ENCODE assay signal across 12 mouse cellular contexts in the genomic region with DNA sequence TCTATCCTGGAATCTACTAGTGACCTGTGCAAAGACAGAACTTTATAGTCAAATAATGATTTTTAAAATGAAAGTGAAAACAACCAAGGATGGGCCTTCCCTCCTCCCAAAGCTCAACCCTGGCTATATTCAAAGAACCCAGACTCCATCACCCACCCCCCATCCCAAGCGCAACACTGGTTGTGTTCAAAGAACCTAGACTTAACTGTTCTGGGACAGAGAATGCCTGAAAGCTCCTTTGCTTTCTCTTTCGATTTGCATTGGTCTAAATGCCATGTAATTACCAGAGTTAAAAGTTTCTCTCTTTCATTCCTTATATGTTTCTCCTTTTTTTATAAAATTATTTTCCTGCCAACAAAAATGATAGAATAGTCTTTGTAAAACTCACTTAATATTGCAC.
"Had no signal": no experiment of that assay in that cellular context is flagged by ENCODE, and none has a peak within 500 bp of the region (broad histone marks: within the 10 kb centered on the region; RNA-seq: fewer than 3 reads in every experiment).

No protein-coding gene starts in this region.

- DNase-seq: kidney, adult 18-20 months; kidney, postnatal 25 days; layer of hippocampus, adult 9-11 months; liver, embryonic 13.5 days; lung, adult 2 months; lung, postnatal 14 days; lung, postnatal 4 days; right cerebral cortex, adult 18-20 months; right cerebral cortex, postnatal 14 days; right cerebral cortex, postnatal 4 days; thymus, postnatal 36 days had no signal

- ATAC-seq: midbrain, embryonic 15.5 days had no signal
